ENCODE assay signal across 8 mouse cellular contexts in the genomic region with DNA sequence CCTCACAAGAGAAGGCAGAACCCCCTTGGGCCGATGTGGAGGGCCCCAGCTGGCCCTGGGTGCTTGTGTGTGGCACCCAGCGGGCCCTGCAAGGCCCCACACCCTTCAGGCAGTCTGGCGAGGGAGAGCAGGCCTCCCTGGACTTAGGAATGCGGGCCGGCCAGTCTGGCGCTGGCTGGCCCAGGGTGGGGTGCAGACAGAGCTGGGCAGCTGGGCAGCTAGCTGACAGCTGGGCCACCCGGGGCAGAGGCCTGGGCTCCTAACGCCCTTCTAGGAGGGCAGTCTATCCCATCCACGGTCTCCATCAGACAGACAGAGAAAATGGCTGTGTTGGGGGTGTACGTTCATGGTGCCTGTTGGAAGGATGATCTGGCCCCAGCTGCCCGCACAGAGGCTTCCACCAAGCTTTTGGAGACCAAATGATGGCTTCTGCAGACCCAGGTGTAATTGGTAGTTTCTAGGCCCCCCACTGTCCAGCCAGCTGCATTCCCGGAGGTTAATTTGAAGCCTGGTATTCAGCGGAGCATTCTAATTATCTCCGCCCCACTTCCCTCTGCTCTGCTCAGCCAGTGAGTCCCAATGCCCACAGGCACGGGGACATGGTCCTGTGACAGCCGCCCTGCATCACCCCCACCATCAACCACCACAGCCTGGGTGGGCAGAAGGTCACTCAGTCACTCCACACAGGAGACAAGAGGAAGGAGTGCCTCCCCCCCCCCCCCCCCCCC. TPM values are rescaled to one million over a fixed set of nuclear protein-coding genes. Genes with fewer than 3 reads are reported as not detected.
A peak's percentile ranks its signal among the peaks of the same experiment; 100 is the strongest.
DNase-seq lines count a peak whose midpoint lies in the region; ATAC-seq lines count a peak whose summit lies in the region.

No protein-coding gene starts in this region.

- 45% methylated on average over 16 of the region's 16 CpGs for WGBS in heart, embryonic 15.5 days
- 19% methylated on average over 16 of the region's 16 CpGs for WGBS in hindbrain, embryonic 14.5 days
- 52% methylated on average over 16 of the region's 16 CpGs for WGBS in liver, embryonic 13.5 days (ENCODE audit: insufficient replicate concordance)
- WGBS in neural tube, embryonic 13.5 days = 12% methylated on average over 16 of the region's 16 CpGs

- H3K27ac ChIP-seq in heart, embryonic 15.5 days = peak overlapping the region; percentile 27; the same call in 1 of the 2 replicates
- H3K27ac ChIP-seq in hindbrain, embryonic 14.5 days = peak overlapping the region; percentile 38; the same call in 1 of the 2 replicates
- peak overlapping the region; percentile 84 for H3K27ac ChIP-seq in liver, embryonic 13.5 days
- peak overlapping the region; percentile 64 for H3K27ac ChIP-seq in neural tube, embryonic 13.5 days (replicated peaks)

- no peak overlapping the region for H3K4me3 ChIP-seq in heart, embryonic 15.5 days
- H3K4me3 ChIP-seq in hindbrain, embryonic 14.5 days (replicated peaks; ENCODE audit: low read length) = no peak overlapping the region
- no peak overlapping the region for H3K4me3 ChIP-seq in liver, embryonic 13.5 days (replicated peaks)
- no peak overlapping the region for H3K4me3 ChIP-seq in neural tube, embryonic 13.5 days

- peaks cover 20% of the 10 kb centered on the region for H3K36me3 ChIP-seq in heart, embryonic 15.5 days
- peaks cover 26% of the 10 kb centered on the region for H3K36me3 ChIP-seq in hindbrain, embryonic 14.5 days (replicated peaks; ENCODE audit: control insufficient read depth, insufficient read depth)
- peaks cover 27% of the 10 kb centered on the region for H3K36me3 ChIP-seq in liver, embryonic 13.5 days
- H3K36me3 ChIP-seq in neural tube, embryonic 13.5 days = peaks cover 43% of the 10 kb centered on the region

- peaks cover 31% of the 10 kb centered on the region for H3K4me1 ChIP-seq in heart, embryonic 15.5 days (replicated peaks)
- H3K4me1 ChIP-seq in hindbrain, embryonic 14.5 days (replicated peaks; ENCODE audit: control insufficient read depth, insufficient read depth, low read length) = peaks cover 11% of the 10 kb centered on the region; the same call in 1 of the 2 replicates
- H3K4me1 ChIP-seq in liver, embryonic 13.5 days (replicated peaks) = peaks cover 94% of the 10 kb centered on the region
- peaks cover 46% of the 10 kb centered on the region for H3K4me1 ChIP-seq in neural tube, embryonic 13.5 days (replicated peaks)

- DNase-seq in heart, adult 8-10 months (ENCODE audit: low spot score) = no peak
- DNase-seq in hindbrain, embryonic 14.5 days (ENCODE audit: low spot score) = no peak
- no peak for DNase-seq in liver, embryonic 13.5 days
- no peak for DNase-seq in adipocyte (ENCODE audit: low spot score)
- no peak for DNase-seq in spleen, adult 12 weeks (ENCODE audit: low spot score)
- no peak for DNase-seq in gastrocnemius, postnatal 10 days

- no peak for ATAC-seq in heart, embryonic 15.5 days (replicated peaks; ENCODE audit: insufficient number of reproducible peaks, insufficient read depth, low FRiP score, low read depth)
- ATAC-seq in hindbrain, embryonic 14.5 days (ENCODE audit: low FRiP score) = peak; percentile 35; the same call in 1 of the 2 replicates
- no peak for ATAC-seq in liver, embryonic 13.5 days (ENCODE audit: low read depth)
- ATAC-seq in neural tube, embryonic 13.5 days (ENCODE audit: low read depth) = 0 out of 2 replicates have a peak, but pooled peaks have one; percentile 28

- H3K9ac ChIP-seq in heart, embryonic 15.5 days = no peak overlapping the region
- H3K9ac ChIP-seq in hindbrain, embryonic 14.5 days = no peak overlapping the region
- peak overlapping the region; percentile 68; the same call in 1 of the 2 replicates for H3K9ac ChIP-seq in liver, embryonic 13.5 days
- peak overlapping the region; percentile 38 for H3K9ac ChIP-seq in neural tube, embryonic 13.5 days

- no peaks in the 10 kb centered on the region for H3K27me3 ChIP-seq in heart, embryonic 15.5 days
- no peaks in the 10 kb centered on the region for H3K27me3 ChIP-seq in hindbrain, embryonic 14.5 days (ENCODE audit: control insufficient read depth, insufficient read depth, low read length)
- no peaks in the 10 kb centered on the region for H3K27me3 ChIP-seq in liver, embryonic 13.5 days
- no peaks in the 10 kb centered on the region for H3K27me3 ChIP-seq in neural tube, embryonic 13.5 days

- no peaks in the 10 kb centered on the region for H3K9me3 ChIP-seq in heart, embryonic 15.5 days (replicated peaks)
- H3K9me3 ChIP-seq in hindbrain, embryonic 14.5 days (ENCODE audit: control insufficient read depth, low read length) = no peaks in the 10 kb centered on the region
- no peaks in the 10 kb centered on the region for H3K9me3 ChIP-seq in liver, embryonic 13.5 days (replicated peaks)
- H3K9me3 ChIP-seq in neural tube, embryonic 13.5 days = no peaks in the 10 kb centered on the region

- H3K4me2 ChIP-seq in heart, embryonic 15.5 days = 0 out of 2 replicates have a peak overlapping the region, but pooled peaks have one; percentile 6
- H3K4me2 ChIP-seq in hindbrain, embryonic 14.5 days (replicated peaks) = no peak overlapping the region
- H3K4me2 ChIP-seq in liver, embryonic 13.5 days = peak overlapping the region; percentile 60
- H3K4me2 ChIP-seq in neural tube, embryonic 13.5 days = no peak overlapping the region

RNA-seq across cellular contexts. Expression of gene Wdr18, which starts 14.3 kb away (rescaled TPM):
- polyA plus RNA-seq in heart, embryonic 15.5 days (2015; fragmentation: Nextera tagmentation; extraction: Ambion mirVana) = 56.7 and 66.6 TPM in 2 replicates
- total RNA-seq in heart, adult 8-10 months (2022) = 10 to 100 TPM; 28.4 to 36.2 (median 29.6) TPM
- polyA plus RNA-seq in hindbrain, embryonic 14.5 days (2014; fragmentation: Nextera tagmentation; extraction: Ambion mirVana) = 91.8 and 97.8 TPM in 2 replicates
- 78.2 and 83.0 TPM in 2 replicates for polyA plus RNA-seq in liver, embryonic 13.5 days (2015; fragmentation: Nextera tagmentation; extraction: Ambion mirVana)
- 67.0 and 85.7 TPM in 2 replicates for polyA plus RNA-seq in neural tube, embryonic 13.5 days (2015; fragmentation: Nextera tagmentation; extraction: Ambion mirVana)
- 10 to 100 TPM; 18.0 to 21.8 TPM for total RNA-seq in gastrocnemius, postnatal 10 days (2021)

RNA-seq across cellular contexts. Expression of gene Arid3a, which starts 18.8 kb away (rescaled TPM):
- polyA plus RNA-seq in heart, embryonic 15.5 days (2015; fragmentation: Nextera tagmentation; extraction: Ambion mirVana) = 2.1 and 3.7 TPM in 2 replicates
- total RNA-seq in heart, adult 8-10 months (2022) = 1 to 10 TPM; 1.2 to 1.7 (median 1.3) TPM
- 3.4 and 3.8 TPM in 2 replicates for polyA plus RNA-seq in hindbrain, embryonic 14.5 days (2014; fragmentation: Nextera tagmentation; extraction: Ambion mirVana)
- polyA plus RNA-seq in liver, embryonic 13.5 days (2015; fragmentation: Nextera tagmentation; extraction: Ambion mirVana) = 5.4 and 5.7 TPM in 2 replicates
- polyA plus RNA-seq in neural tube, embryonic 13.5 days (2015; fragmentation: Nextera tagmentation; extraction: Ambion mirVana) = 3.4 and 5.4 TPM in 2 replicates
- 1 to 10 TPM; 2.6 to 4.1 TPM for total RNA-seq in gastrocnemius, postnatal 10 days (2021)

RNA-seq across cellular contexts. Expression of gene R3hdm4, which starts 24.7 kb away (rescaled TPM):
- polyA plus RNA-seq in heart, embryonic 15.5 days (2015; fragmentation: Nextera tagmentation; extraction: Ambion mirVana) = 95.2 and 118 TPM in 2 replicates
- total RNA-seq in heart, adult 8-10 months (2022) = 10 to 100 TPM; 75.2 to 85.9 (median 81.0) TPM
- 228 and 232 TPM in 2 replicates for polyA plus RNA-seq in hindbrain, embryonic 14.5 days (2014; fragmentation: Nextera tagmentation; extraction: Ambion mirVana)
- polyA plus RNA-seq in liver, embryonic 13.5 days (2015; fragmentation: Nextera tagmentation; extraction: Ambion mirVana) = 63.0 and 63.8 TPM in 2 replicates
- polyA plus RNA-seq in neural tube, embryonic 13.5 days (2015; fragmentation: Nextera tagmentation; extraction: Ambion mirVana) = 237 and 249 TPM in 2 replicates
- 100 to 1,000 TPM; 101 to 108 TPM for total RNA-seq in gastrocnemius, postnatal 10 days (2021)

RNA-seq across cellular contexts. Expression of gene Grin3b, which starts 24.8 kb away (rescaled TPM):
- polyA plus RNA-seq in heart, embryonic 15.5 days (2015; fragmentation: Nextera tagmentation; extraction: Ambion mirVana) = 0.24 and 0.28 TPM in 2 replicates
- total RNA-seq in heart, adult 8-10 months (2022) = under 1 TPM; 0.37 to 0.85 (median 0.63) TPM
- 0.30 and 0.33 TPM in 2 replicates for polyA plus RNA-seq in hindbrain, embryonic 14.5 days (2014; fragmentation: Nextera tagmentation; extraction: Ambion mirVana)
- 0.07 and 0.10 TPM in 2 replicates for polyA plus RNA-seq in liver, embryonic 13.5 days (2015; fragmentation: Nextera tagmentation; extraction: Ambion mirVana)
- polyA plus RNA-seq in neural tube, embryonic 13.5 days (2015; fragmentation: Nextera tagmentation; extraction: Ambion mirVana) = 0.58 and 0.61 TPM in 2 replicates
- under 1 TPM; 0.14 to 0.38 TPM for total RNA-seq in gastrocnemius, postnatal 10 days (2021)

RNA-seq across cellular contexts. Expression of gene Kiss1r, which starts 28.9 kb away (rescaled TPM):
- polyA plus RNA-seq in heart, embryonic 15.5 days (2015; fragmentation: Nextera tagmentation; extraction: Ambion mirVana) = 0.34 and 0.51 TPM in 2 replicates
- under 1 TPM; 0.28 to 0.62 (median 0.32) TPM for total RNA-seq in heart, adult 8-10 months (2022)
- 1.7 and 2.6 TPM in 2 replicates for polyA plus RNA-seq in hindbrain, embryonic 14.5 days (2014; fragmentation: Nextera tagmentation; extraction: Ambion mirVana)
- polyA plus RNA-seq in liver, embryonic 13.5 days (2015; fragmentation: Nextera tagmentation; extraction: Ambion mirVana) = 0.19 and 0.28 TPM in 2 replicates
- 2.1 and 2.4 TPM in 2 replicates for polyA plus RNA-seq in neural tube, embryonic 13.5 days (2015; fragmentation: Nextera tagmentation; extraction: Ambion mirVana)
- under 1 TPM; 0.23 to 0.59 TPM for total RNA-seq in gastrocnemius, postnatal 10 days (2021)

Comparison
In these comparisons a context has a peak if more than half of its experiments do, and no peak if none do; other contexts are left out.
1. ATAC-seq: peak in hindbrain, embryonic 14.5 days (single experiment) and neural tube, embryonic 13.5 days (single experiment); none in heart, embryonic 15.5 days (single experiment) and liver, embryonic 13.5 days (single experiment).
2. H3K27ac ChIP-seq: peak in every context shown above with its lines; median percentile 84 in liver, embryonic 13.5 days; 64 in neural tube, embryonic 13.5 days; 38 in hindbrain, embryonic 14.5 days; 27 in heart, embryonic 15.5 days.
3. H3K4me2 ChIP-seq: peak in heart, embryonic 15.5 days (single experiment) and liver, embryonic 13.5 days (single experiment); none in hindbrain, embryonic 14.5 days (single experiment) and neural tube, embryonic 13.5 days (single experiment).
4. H3K9ac ChIP-seq: peak in liver, embryonic 13.5 days (single experiment) and neural tube, embryonic 13.5 days (single experiment); none in heart, embryonic 15.5 days (single experiment) and hindbrain, embryonic 14.5 days (single experiment).